Mouse (Mus musculus) MEL (cell line): ENCODE data around the gene Zdhhc4.

ENCODE experiments used
- CHD2 ChIP-seq: IDR thresholded peaks from 2 replicates; pipeline ENCODE4 v1.6.1; 2011; ENCODE audit warnings: low read length, improper control_type of control experiment
- CTCF ChIP-seq, 3 experiments: IDR thresholded peaks in 2 of 3; conservative IDR thresholded peaks in 1 of 3; 2 replicates each; pipeline ENCODE4 v1.5.1; 2011 to 2012; ENCODE audit warnings: low read length in 3 of 3, low read depth in 2 of 3, mild to moderate bottlenecking in 2 of 3, improper control_type of control experiment in 1 of 3, inconsistent platforms in 1 of 3, mixed read lengths in 1 of 3, moderate library complexity in 1 of 3; ENCODE audit not compliant: control insufficient read depth in 1 of 3, insufficient read depth in 1 of 3, poor library complexity in 1 of 3, severe bottlenecking in 1 of 3
- E2F4 ChIP-seq: IDR thresholded peaks from 2 replicates; pipeline ENCODE4 v1.6.1; 2011; ENCODE audit warnings: low read depth, low read length, improper control_type of control experiment, borderline replicate concordance
- NRF1 ChIP-seq: IDR thresholded peaks from 2 replicates; pipeline ENCODE4 v1.6.1; 2014; ENCODE audit warnings: low read depth, mild to moderate bottlenecking, inconsistent platforms, low read length, improper control_type of control experiment, moderate library complexity; ENCODE audit not compliant: poor library complexity, insufficient read depth, severe bottlenecking
- POLR2A ChIP-seq, 2 experiments: IDR thresholded peaks; 2 replicates each; pipeline ENCODE4 v1.6.1; 2011 to 2012; ENCODE audit warnings: low read length in 2 of 2, mild to moderate bottlenecking in 2 of 2, control low read depth in 1 of 2, improper control_type of control experiment in 1 of 2, low read depth in 1 of 2, moderate library complexity in 1 of 2; ENCODE audit not compliant: control insufficient read depth in 1 of 2, insufficient read depth in 1 of 2, poor library complexity in 1 of 2
- ZNF384 ChIP-seq: IDR thresholded peaks from 2 replicates; pipeline ENCODE4 v1.6.1; 2012; ENCODE audit warnings: low read depth, mild to moderate bottlenecking, inconsistent platforms, low read length, improper control_type of control experiment

- TF ChIP-seq CTCF (IDR thresholded peaks at IDR 0.05 in 2 of 3, conservative IDR thresholded peaks at IDR 0.05 in 1 of 3; ENCODE audit: control insufficient read depth in 1 of 3, insufficient read depth in 1 of 3, low read depth in 2 of 3, low read length in 3 of 3, poor library complexity in 1 of 3, severe bottlenecking in 1 of 3) (no peak), E2F4 (no peak), POLR2A (IDR thresholded peaks at IDR 0.05; ENCODE audit: control insufficient read depth in 1 of 2, insufficient read depth in 1 of 2, low read depth in 1 of 2, low read length in 2 of 2, poor library complexity in 1 of 2) (no peak), ZNF384 (no peak), CHD2 (no peak), NRF1 (no peak)
Observed at GRCm38 (mm10) chr5:143369611-143370255, 40.7 kb upstream of the Zdhhc4 start.
